Comparison of ENCODE assay signal across 8 mouse cellular contexts in the genomic region with DNA sequence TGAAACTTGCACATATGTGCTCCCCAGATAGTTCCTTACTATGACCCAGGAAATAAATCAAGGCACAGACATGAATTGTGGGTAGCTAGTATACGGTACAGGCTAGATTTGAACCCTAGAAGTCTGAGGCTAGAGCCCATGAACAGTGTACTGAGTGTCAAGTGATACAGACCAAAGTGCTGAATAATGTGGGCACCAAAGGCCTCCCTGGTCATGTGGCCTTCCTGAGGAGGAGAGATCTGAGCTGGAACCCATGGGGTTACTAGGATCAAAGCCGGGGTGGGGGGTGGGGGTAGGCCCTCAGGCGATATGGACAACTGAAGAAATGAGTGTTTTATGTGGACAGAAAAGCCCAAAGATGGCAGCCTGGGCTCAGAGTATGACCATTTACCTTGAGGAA.
DNase-seq lines count a peak whose midpoint lies in the region; ATAC-seq and TF ChIP-seq lines count a peak whose summit lies in the region.

No protein-coding gene starts in this region.

- 60% methylated on average over 3 of the region's 3 CpGs for WGBS in heart, embryonic 16.5 days
- WGBS in hindbrain, embryonic 13.5 days = 80% methylated on average over 3 of the region's 3 CpGs
- WGBS in liver, postnatal 0 days (ENCODE audit: insufficient replicate concordance) = 59% methylated on average over 3 of the region's 3 CpGs

- DNase-seq in heart, adult 9 months (ENCODE audit: low spot score in 2 of 2) = no peak
- DNase-seq in liver, postnatal 0 days = no peak
- no peak for DNase-seq in right cerebral cortex, postnatal 14 days
- no peak for DNase-seq in left cerebral cortex, adult 18-20 months (ENCODE audit: low spot score in 2 of 2)
- DNase-seq in kidney, postnatal 10 days = no peak

- TF ChIP-seq EP300 in liver, postnatal 0 days (IDR thresholded peaks at IDR 0.05; ENCODE audit: low read depth) = no peak

- no peak for TF ChIP-seq CTCF in liver, postnatal 0 days (IDR thresholded peaks at IDR 0.05; ENCODE audit: low read depth)

- peak overlapping the region; percentile 71 for H3K4me3 ChIP-seq in heart, embryonic 16.5 days (ENCODE audit: low read length)
- H3K4me3 ChIP-seq in brown adipose tissue, adult 24 weeks (ENCODE audit: insufficient read depth, low read depth, low read length) = peak overlapping the region; percentile 31
- H3K4me3 ChIP-seq in hindbrain, embryonic 13.5 days = 0 out of 2 replicates have a peak overlapping the region, but pooled peaks have one; percentile 0
- peak overlapping the region; percentile 79 for H3K4me3 ChIP-seq in liver, postnatal 0 days (ENCODE audit: low read depth, low read length)

- H3K9me3 ChIP-seq in heart, embryonic 16.5 days (replicated peaks; ENCODE audit: control insufficient read depth, low read length) = no peaks in the 10 kb centered on the region
- no peaks in the 10 kb centered on the region for H3K9me3 ChIP-seq in hindbrain, embryonic 13.5 days
- H3K9me3 ChIP-seq in liver, postnatal 0 days (ENCODE audit: low read length) = no peaks in the 10 kb centered on the region

- H3K27me3 ChIP-seq in heart, embryonic 16.5 days (ENCODE audit: control insufficient read depth, insufficient read depth, low read length) = no peaks in the 10 kb centered on the region
- H3K27me3 ChIP-seq in hindbrain, embryonic 13.5 days = no peaks in the 10 kb centered on the region
- H3K27me3 ChIP-seq in liver, postnatal 0 days (ENCODE audit: insufficient read depth, low read length) = no peaks in the 10 kb centered on the region

- ATAC-seq in heart, embryonic 16.5 days (replicated peaks; ENCODE audit: extremely low read depth, insufficient read depth, low FRiP score) = no peak
- ATAC-seq in hindbrain, embryonic 13.5 days (ENCODE audit: low FRiP score) = no peak
- ATAC-seq in liver, postnatal 0 days = peak; percentile 8; the same call in 1 of the 2 replicates

- no peak overlapping the region for H3K27ac ChIP-seq in heart, embryonic 16.5 days (ENCODE audit: low read length)
- H3K27ac ChIP-seq in brown adipose tissue, adult 24 weeks (replicated peaks; ENCODE audit: low read depth, low read length) = no peak overlapping the region
- H3K27ac ChIP-seq in hindbrain, embryonic 13.5 days = no peak overlapping the region
- peak overlapping the region; percentile 99 for H3K27ac ChIP-seq in liver, postnatal 0 days (ENCODE audit: low read depth)

- H3K36me3 ChIP-seq in heart, embryonic 16.5 days (ENCODE audit: control insufficient read depth, insufficient read depth) = peaks cover 15% of the 10 kb centered on the region
- H3K36me3 ChIP-seq in hindbrain, embryonic 13.5 days = peaks cover 24% of the 10 kb centered on the region
- peaks cover 29% of the 10 kb centered on the region for H3K36me3 ChIP-seq in liver, postnatal 0 days (replicated peaks; ENCODE audit: insufficient read depth, low read length)

- H3K4me1 ChIP-seq in heart, embryonic 16.5 days (ENCODE audit: control insufficient read depth, insufficient read depth, low read length) = peaks cover 42% of the 10 kb centered on the region
- H3K4me1 ChIP-seq in brown adipose tissue, adult 24 weeks (ENCODE audit: control insufficient read depth, insufficient read depth, insufficient read length, low read length) = peaks cover 14% of the 10 kb centered on the region; the same call in 1 of the 2 replicates
- H3K4me1 ChIP-seq in hindbrain, embryonic 13.5 days (replicated peaks) = peaks cover 53% of the 10 kb centered on the region
- H3K4me1 ChIP-seq in liver, postnatal 0 days (ENCODE audit: insufficient read depth) = peaks cover 43% of the 10 kb centered on the region

- no peak overlapping the region for H3K9ac ChIP-seq in heart, embryonic 16.5 days (ENCODE audit: low read length)
- no peak overlapping the region for H3K9ac ChIP-seq in hindbrain, embryonic 13.5 days
- peak overlapping the region; percentile 83 for H3K9ac ChIP-seq in liver, postnatal 0 days (replicated peaks)

- peak overlapping the region; percentile 69 for H3K4me2 ChIP-seq in heart, embryonic 16.5 days (ENCODE audit: low read depth, low read length)
- peak overlapping the region; percentile 70 for H3K4me2 ChIP-seq in hindbrain, embryonic 13.5 days
- peak overlapping the region; percentile 86 for H3K4me2 ChIP-seq in liver, postnatal 0 days (ENCODE audit: low read depth, low read length)

Comparison
In these comparisons a context has a peak if more than half of its experiments do, and no peak if none do; other contexts are left out.
1. H3K4me3 ChIP-seq: peak in every context shown above with its lines; median percentile 79 in liver, postnatal 0 days; 71 in heart, embryonic 16.5 days; 31 in brown adipose tissue, adult 24 weeks; 0 in hindbrain, embryonic 13.5 days.